Mouse (Mus musculus) liver, embryonic 16.5 days (tissue): Measurements from ENCODE around the gene Efnb1. TPM values are rescaled to one million over a fixed set of nuclear protein-coding genes. Genes with fewer than 3 reads are reported as not detected.

ENCODE experiments used
- polyA plus RNA-seq: library from polyadenylated mRNA; unstranded; fragments of >200 nt; fragmentation: Nextera tagmentation; extraction: Ambion mirVana; gene quantifications from 2 replicates; pipeline ENCODE4 v1.2.1, GENCODE M21; 2015

Efnb1 gene
- polyA plus RNA-seq, 1 experiment from 2014 or later: 4.2 TPM

Other genes starting within 250 kb of the Efnb1 start
- gene Ophn1, start 245.1 kb upstream of the Efnb1 start, polyA plus RNA-seq: 2.0 and 2.1 TPM in 2 replicates
- 13.5 and 14.4 TPM in 2 replicates for gene Yipf6, start 199.8 kb upstream of the Efnb1 start, polyA plus RNA-seq
- gene Stard8, start 132.9 kb upstream of the Efnb1 start, polyA plus RNA-seq: 3.5 and 4.0 TPM in 2 replicates